Mouse (Mus musculus) cerebellum, adult 2 months (tissue): ENCODE results near the gene Cog5.

Experiments
- CTCF ChIP-seq: fragments of 200-500 bp; IDR thresholded peaks from 2 replicates; pipeline ENCODE4 v1.5.1; 2011; ENCODE audit warnings: low read depth, mild to moderate bottlenecking, control low read depth, low read length, moderate library complexity, borderline replicate concordance; ENCODE audit not compliant: insufficient read depth
- POLR2A ChIP-seq: fragments of 200-500 bp; IDR thresholded peaks from 2 replicates; pipeline ENCODE4 v1.6.1; 2011; ENCODE audit warnings: low read length, control low read depth, borderline replicate concordance; ENCODE audit not compliant: insufficient read depth

- no peak for TF ChIP-seq CTCF
- TF ChIP-seq POLR2A: no peak
These were observed 282.9 kb downstream of the Cog5 start for GRCm38 (mm10) chr12:31937613-31938012.
